Mouse (Mus musculus) adrenal gland, postnatal 25 days (tissue): ENCODE measurements around the gene Slc4a2. TPM values are rescaled to one million over a fixed set of nuclear protein-coding genes. Genes with fewer than 3 reads are reported as not detected.
A peak's percentile ranks its signal among the peaks of the same experiment; 100 is the strongest.

ENCODE experiments used
- DNase-seq: peaks from one replicate; pipeline ENCODE4 v3.0.0; 2021; ENCODE audit warnings: mixed read lengths
- total RNA-seq: library from RNA; stranded (reverse); gene quantifications from 2 replicates; pipeline ENCODE4 v1.2.3, GENCODE M21; 2021

Slc4a2 gene
- total RNA-seq, 1 experiment from 2014 or later: 59.1 TPM

DNA sequence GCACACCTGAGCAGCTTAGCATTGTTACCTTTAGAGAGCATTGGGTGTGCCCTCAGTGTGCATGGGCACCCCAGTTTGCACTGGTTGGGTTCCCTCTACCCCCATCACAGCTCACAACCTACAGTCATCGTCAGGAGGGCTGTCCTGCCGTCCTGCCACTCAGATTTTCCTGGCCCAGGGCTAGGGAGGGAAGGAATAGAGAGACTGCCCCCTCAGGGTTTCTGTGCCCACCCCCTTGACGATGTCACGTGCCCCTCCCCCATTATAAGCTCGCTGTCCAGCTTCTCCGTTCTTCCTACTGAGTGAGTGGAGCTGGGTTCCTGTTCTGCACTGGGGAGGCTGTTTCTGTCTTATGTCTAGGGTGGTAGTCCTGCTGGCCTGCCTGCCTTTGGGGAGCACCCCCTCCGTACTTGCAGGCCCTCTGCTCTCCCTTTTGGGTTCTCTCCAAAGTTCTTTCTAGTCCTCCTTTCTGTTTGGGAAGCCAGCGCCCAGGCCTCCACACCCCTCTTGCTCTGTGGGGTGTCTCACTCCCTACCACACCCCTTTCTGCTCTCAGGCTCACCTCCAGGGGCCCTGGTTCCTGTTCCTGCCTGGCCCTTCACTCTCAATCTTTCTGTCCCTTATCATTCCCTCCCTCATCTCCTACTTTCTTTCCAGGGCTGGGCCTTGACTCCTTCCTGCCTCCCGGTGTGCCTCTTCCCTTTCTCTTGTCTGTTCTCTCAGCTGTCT is 3.1 kb downstream of the Slc4a2 start:
- no peak for DNase-seq

DNA sequence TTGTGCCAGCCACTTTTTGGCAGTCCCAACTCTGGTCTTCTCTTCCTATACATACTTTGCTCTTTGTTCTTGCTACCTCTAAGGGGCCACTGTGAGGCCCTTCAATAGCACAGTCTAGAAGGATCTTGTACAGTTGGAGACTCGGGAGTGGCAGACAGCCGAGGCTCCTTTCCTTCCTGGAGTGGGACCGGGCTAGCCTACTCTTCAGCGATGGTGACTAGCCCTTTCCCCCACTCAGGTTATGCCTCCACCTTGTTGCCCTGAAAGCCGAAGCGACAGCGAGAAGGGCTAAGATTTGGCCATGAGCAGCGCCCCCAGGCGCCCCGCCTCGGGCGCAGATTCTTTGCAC is 3.6 kb downstream of the Slc4a2 start:
- no peak for DNase-seq

- no peak for DNase-seq
Measured at GRCm38 (mm10) chr5:24427981-24428402, 4.4 kb downstream of the Slc4a2 start.

- peak; percentile 59 for DNase-seq
Measured at GRCm38 (mm10) chr5:24428596-24428995, 5.0 kb downstream of the Slc4a2 start.

DNA sequence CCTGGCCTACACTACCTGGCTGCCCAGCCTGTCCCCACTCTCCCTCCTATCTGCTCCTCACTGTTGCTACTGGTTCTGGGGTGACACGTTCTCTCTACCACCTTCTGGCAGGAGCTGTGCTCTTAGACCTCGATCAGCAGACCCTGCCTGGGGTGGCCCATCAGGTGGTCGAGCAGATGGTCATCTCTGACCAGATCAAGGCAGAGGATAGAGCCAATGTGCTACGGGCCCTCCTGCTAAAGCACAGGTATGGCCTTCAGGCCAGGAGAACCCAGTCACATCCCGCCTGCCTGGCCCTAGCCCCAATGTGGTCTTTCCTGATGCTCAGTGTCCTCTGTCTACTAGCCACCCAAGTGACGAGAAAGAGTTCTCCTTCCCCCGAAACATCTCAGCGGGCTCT is 10.4 kb downstream of the Slc4a2 start:
- no peak for DNase-seq

DNA sequence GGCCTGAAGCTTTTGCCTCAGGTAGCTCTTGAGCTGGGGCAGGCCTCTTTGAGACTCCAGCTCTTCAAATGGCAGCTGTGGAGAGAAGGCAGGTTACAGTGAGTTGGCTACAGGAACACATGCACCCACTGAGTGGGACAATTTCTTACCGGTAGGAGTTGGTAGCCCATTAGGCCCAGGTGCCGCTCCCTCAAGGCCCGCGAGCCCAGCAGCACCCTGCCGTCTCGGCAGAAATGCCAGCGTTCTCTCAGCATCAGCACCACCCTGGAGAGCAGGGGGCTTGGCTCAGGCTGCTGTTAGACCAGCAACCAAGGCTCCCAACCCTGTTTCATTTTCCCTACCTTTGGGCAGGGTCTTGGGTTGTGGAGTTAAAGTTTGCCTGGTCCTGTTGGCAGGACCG is 17.6 kb downstream of the Slc4a2 start:
- DNase-seq: no peak

- no peak for DNase-seq
Measured at GRCm38 (mm10) chr5:24442029-24442428, 18.4 kb downstream of the Slc4a2 start.

GRCm38 (mm10) chr5:24443204-24443603 is 19.6 kb downstream of the Slc4a2 start:
- no peak for DNase-seq

- DNase-seq: no peak
Measured at GRCm38 (mm10) chr5:24443927-24444326, 20.3 kb downstream of the Slc4a2 start.

DNA sequence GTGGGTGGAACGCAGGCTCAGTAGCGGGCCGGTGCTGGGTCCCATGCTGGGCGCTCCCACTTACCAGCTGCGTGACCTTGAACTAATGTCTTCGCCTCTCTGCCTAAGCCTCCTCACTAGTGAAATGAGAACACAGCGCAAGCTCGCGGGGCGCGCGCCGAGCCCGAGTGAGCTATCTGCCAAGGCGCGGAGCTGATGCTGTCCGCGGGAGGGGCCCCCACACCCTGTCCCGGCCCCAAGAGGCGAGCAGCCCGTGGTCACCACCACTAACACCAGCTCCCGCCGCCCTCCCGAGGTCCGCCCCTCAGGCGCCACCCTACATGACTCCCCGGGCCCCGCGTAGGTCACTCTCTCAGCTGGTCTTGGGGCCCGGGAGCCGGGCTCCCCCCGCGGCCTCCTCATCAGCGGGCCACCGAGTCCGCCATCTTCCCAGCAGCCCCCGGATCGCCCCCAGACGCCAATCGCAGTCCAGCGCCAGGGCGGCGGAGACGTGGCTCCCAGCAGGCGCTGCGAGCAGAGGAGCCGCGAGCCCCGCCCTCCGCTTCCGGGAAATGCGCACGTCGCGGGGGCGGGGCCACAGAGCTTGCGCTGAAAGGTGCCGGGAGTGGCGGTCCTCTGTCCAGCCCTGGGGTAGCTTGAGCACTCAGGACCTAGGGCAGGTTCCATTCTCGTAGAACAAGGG is 21.2 kb downstream of the Slc4a2 start, which contains the start of gene Fastk:
Gene Fastk, minus strand, starts transcription at position 542 of the 682 bp plus-strand sequence.
- DNase-seq: peak; percentile 95

GRCm38 (mm10) chr5:24445428-24446080 is 21.9 kb downstream of the Slc4a2 start:
- no peak for DNase-seq

DNA sequence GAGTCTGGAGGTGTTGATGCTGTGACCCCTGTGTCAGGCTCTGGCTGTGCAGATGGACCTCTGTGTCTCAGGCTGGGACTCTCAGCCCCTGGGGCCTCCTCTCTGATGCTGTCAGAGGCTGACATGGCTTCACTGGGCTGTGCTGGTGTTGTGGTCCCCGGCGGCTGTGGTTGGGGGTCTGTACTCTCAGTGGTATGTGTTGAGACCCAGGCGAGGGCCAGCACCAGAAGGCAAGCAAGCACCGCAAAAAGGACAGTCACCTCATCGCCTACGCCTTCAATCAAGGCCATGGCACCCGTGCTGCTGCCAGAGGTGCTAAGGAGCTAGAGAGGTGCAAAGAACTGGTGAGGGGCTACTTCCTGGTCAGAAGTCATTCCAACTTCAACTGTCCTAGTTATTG is 23.0 kb downstream of the Slc4a2 start:
- DNase-seq: no peak

GRCm38 (mm10) chr5:24447624-24448298 is 24.1 kb downstream of the Slc4a2 start, which contains the start of gene Tmub1:
Gene Tmub1 (minus strand): TSS chr5:24447854.
- DNase-seq: peak; percentile 78

- peak; percentile 91 for DNase-seq
Measured at GRCm38 (mm10) chr5:24451264-24452029, 27.8 kb downstream of the Slc4a2 start.

DNA sequence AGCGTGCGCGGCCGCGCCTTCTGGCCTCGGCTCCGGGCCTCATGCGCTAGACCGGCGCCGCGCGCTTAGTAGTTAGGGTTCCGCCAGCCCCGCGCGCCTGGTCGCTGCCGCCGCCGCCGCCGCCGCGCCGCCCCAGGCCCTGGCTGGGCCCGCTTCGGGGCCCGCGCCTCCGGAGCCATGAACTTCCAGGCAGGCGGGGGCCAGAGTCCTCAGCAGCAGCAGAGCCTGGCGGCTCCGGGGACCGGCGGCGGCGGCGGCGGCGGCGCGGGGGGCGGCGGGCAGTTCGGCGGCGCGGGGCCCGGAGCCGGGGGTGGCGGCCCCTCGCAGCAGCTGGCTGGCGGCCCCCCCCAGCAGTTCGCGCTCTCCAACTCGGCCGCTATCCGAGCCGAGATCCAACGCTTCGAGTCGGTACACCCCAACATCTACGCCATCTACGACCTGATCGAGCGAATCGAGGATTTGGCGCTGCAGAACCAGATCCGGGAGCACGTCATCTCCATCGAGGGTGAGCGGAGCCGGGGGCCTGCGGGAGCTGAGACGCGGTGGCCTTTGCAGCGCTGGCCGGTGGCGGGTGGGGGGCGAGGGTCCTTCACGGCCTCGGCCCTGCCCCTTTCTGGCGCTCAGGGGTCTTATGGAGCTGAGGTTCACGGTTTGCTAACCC is 28.5 kb downstream of the Slc4a2 start, which contains the start of gene Agap3:
Gene Agap3, plus strand, starts transcription at position 148 of the 661 bp plus-strand sequence.
- peak; percentile 43 for DNase-seq

- peak; percentile 43 for DNase-seq
Measured at GRCm38 (mm10) chr5:24452691-24453233, 29.1 kb downstream of the Slc4a2 start.

- no peak for DNase-seq
Measured at GRCm38 (mm10) chr5:24453283-24453984, 29.8 kb downstream of the Slc4a2 start.

DNA sequence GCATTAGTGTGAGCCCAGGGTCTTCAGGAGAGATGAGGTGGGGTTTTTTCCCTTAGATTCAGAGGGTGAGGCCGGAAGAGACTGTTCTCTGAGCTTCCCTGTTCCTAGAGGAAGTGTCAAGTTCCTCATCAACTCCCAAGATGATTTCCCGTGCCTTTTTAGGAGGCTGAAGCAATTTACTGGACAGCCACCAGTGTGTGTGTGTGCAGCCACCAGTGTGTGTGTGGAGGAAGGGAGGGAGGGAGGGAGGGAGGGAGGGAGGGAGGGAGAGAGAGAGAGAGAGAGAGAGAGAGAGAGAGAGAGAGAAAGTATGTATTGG is 30.3 kb downstream of the Slc4a2 start:
- no peak for DNase-seq

DNA sequence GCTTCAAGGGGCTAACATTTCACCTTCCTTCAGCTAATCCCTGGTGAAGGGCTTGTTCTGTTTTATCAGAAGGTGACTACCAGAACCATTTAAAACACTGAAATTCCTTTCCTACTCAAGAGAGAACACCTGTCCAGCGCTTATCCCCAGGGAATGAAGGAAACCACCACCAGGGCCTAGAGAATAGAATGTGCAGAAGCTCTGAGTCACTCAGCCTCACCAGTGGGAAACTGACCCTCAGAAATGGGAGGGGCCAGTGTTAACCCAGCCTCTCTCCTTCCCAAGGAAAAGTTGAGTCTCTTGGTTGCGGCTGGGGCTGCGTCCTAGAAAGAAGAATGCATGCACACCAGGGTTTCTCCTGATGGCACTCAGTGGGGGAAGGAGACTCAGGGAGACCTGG is 31.4 kb downstream of the Slc4a2 start:
- DNase-seq: no peak

DNA sequence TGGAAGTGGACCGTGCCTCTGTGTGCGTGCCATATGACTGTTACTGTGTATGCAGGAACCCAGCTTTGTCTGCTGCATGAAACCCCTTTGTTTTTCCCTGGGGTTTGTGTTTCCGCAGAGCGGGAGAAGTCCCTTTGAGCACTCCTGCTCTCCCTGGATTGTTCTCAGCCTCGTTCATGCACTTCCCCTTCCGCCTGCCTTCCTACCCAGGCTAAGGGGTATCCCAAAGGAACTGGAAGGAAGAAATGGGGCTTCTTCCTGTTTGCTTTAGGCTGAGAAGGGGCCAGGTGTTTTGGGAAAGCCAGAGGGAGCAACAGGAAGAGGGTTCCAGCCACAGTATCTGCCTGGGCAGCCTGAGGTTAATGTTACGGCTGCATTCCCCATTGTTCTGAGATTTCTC is 32.0 kb downstream of the Slc4a2 start:
- no peak for DNase-seq
